Comparison of ENCODE assay signal across 1 mouse cellular context in genomic region chr7:98656531-98657221, GRCm38 (mm10).
TF ChIP-seq lines count a peak whose summit lies in the region.

Emsy (minus strand) TSS chr7:98656783.

TF ChIP-seq in CH12.LX, 34 proteins besides CTCF, POLR2A, EP300 and RAD21 (continued from another document):
- no peak for TF ChIP-seq IRF4 (IDR thresholded peaks at IDR 0.05; ENCODE audit: low read depth, low read length)
- no peak for TF ChIP-seq UBTF (IDR thresholded peaks at IDR 0.05; ENCODE audit: low read depth, low read length)
- TF ChIP-seq RCOR1 (conservative IDR thresholded peaks at IDR 0.05; ENCODE audit: low read depth, low read length), result no peak
- TF ChIP-seq USF2 (conservative IDR thresholded peaks at IDR 0.05; ENCODE audit: low read depth, low read length), result peak; percentile 62
- TF ChIP-seq MYC (IDR thresholded peaks at IDR 0.05; ENCODE audit: low read depth, low read length), result peak; percentile 89
- no peak for TF ChIP-seq ZNF384 (IDR thresholded peaks at IDR 0.05; ENCODE audit: low read depth, low read length)
- peak; percentile 87 for TF ChIP-seq TCF12 (IDR thresholded peaks at IDR 0.05; ENCODE audit: low read depth, low read length)
- TF ChIP-seq NRF1 (IDR thresholded peaks at IDR 0.05; ENCODE audit: low read depth, low read length), result peak; percentile 96
- TF ChIP-seq CHD2 (IDR thresholded peaks at IDR 0.05; ENCODE audit: low read length), result no peak
- no peak for TF ChIP-seq CHD1 (IDR thresholded peaks at IDR 0.05; ENCODE audit: low read depth, low read length)
- no peak for TF ChIP-seq ZKSCAN1 (IDR thresholded peaks at IDR 0.05; ENCODE audit: borderline replicate concordance, low read depth, low read length)
